Mouse (Mus musculus) layer of hippocampus, postnatal 14 days (tissue): ENCODE measurements around the gene Foxa2. TPM values are rescaled to one million over a fixed set of nuclear protein-coding genes. Genes with fewer than 3 reads are reported as not detected.

Source experiments
- DNase-seq, 2 experiments: peaks; one replicate each; pipeline ENCODE4 v3.0.0; 2021 to 2022; ENCODE audit warnings: low spot score in 2 of 2, mixed read lengths in 1 of 2
- microRNA-seq, 2 experiments: library from miRNA; unstranded; fragments of <30 nt; microRNA quantifications; one replicate each; pipeline ENCODE4 v1.2.0; 2021
- total RNA-seq, 2 experiments: library from RNA; stranded (reverse); gene quantifications; 2 replicates each; pipeline ENCODE4 v1.2.3; 2021

Foxa2 gene
- total RNA-seq, 2 experiments from 2014 or later: not detected

GRCm38 (mm10) chr2:148004554-148005521, 41.9 kb downstream of the Foxa2 start:
- DNase-seq: no peak

GRCm38 (mm10) chr2:148003511-148003910, 43.3 kb downstream of the Foxa2 start:
- no peak for DNase-seq

- no peak for DNase-seq
These were observed 48.4 kb downstream of the Foxa2 start for GRCm38 (mm10) chr2:147998206-147998966.

GRCm38 (mm10) chr2:147996781-147997180, 50.0 kb downstream of the Foxa2 start:
- no peak for DNase-seq

GRCm38 (mm10) chr2:147993821-147994220, 52.9 kb downstream of the Foxa2 start:
- no peak for DNase-seq

- no peak for DNase-seq
These were observed 53.7 kb downstream of the Foxa2 start for GRCm38 (mm10) chr2:147992935-147993679.

Small RNA genes lying within 50 kb of the gene (microRNA-seq; reads per million reads assigned to microRNA genes)
- gene Gm27420: 0 reads per million in 2 experiments
